Mouse (Mus musculus) gonadal fat pad, adult 2 months (tissue): ENCODE data around the gene Gnai2. TPM values are rescaled to one million over a fixed set of nuclear protein-coding genes. Genes with fewer than 3 reads are reported as not detected.
"Not testable (repeated sequence)": the region's sequence is repeated elsewhere in the genome, so short reads cannot be mapped to it uniquely, and the experiment has no call there.

Experiments used
- DNase-seq: peaks from one replicate; pipeline ENCODE4 v3.0.0-alpha.2; 2012; ENCODE audit warnings: low read depth
- polyA plus RNA-seq: library from polyadenylated mRNA; depleted of rRNA; stranded (reverse); fragments of >200 nt; gene quantifications from 2 replicates; pipeline ENCODE4 v1.2.3, GENCODE M21; 2012; rRNA removed

Gene Gnai2
- polyA plus RNA-seq, 1 experiment, result 685 TPM

GRCm38 (mm10) chr9:107568331-107569261 lies 66.6 kb downstream of the Gnai2 start:
- DNase-seq, result no peak

DNA sequence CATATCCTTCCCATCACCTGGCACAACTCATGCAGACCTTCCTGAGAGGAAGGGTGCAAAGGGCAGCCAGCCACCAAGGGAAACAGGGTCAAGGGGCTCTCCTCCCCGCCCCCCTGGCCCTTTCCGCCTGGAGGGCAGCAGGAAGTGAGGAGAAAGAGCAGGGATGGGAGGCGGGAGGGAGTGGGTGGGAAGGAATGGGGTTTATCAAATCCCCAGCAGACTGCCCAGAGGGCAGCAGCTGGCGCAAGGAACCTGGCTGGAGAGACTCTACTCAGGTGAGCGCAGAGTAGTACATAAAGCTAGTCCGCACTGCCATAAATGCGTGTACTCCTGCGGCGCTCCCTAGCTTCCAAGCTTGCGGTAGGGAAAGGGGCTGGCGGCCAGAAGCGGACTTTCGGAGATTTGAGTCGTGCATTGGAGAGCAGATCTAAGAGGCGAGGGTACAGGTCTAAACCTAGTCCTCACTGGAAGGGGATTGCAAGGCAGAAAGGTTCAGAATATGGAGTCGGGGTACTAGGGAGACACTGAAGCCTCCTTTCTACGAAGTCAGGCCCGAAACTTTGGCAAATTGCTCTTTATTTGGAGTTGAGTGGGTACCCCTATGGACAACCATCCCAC lies 67.4 kb downstream of the Gnai2 start, which contains the start of gene Hyal2:
Gene Hyal2, plus strand, starts transcription at position 244 of the 618 bp plus-strand sequence.
- no peak for DNase-seq

GRCm38 (mm10) chr9:107566855-107567254 lies 68.3 kb downstream of the Gnai2 start:
- no peak for DNase-seq

GRCm38 (mm10) chr9:107566041-107566709 lies 69.0 kb downstream of the Gnai2 start:
- no peak for DNase-seq

DNA sequence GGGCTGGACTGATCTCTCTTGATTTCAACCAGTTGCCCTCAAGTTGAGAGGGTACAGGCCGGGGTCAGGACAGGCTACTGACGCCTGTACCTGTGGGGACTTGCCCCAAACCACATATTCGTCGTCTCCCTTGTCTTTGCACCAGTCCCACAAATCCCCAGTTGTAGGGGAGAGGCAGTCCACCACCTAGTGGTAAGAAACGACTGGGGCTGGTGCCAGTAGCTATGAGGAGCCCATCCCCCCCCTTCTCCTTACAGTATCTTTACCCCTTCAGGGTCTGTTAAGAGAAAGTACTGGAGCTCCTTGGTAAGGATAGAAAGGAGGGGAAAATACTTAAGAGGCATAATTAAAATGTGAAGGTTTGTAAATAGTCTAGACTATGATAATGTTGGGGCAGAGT lies 69.6 kb downstream of the Gnai2 start:
- DNase-seq, result not testable (repeated sequence)

Other genes starting within 250 kb of the Gnai2 start
- gene Cacna2d2, start 235.8 kb downstream of the Gnai2 start, polyA plus RNA-seq, result 2.2 TPM in 2 replicates
- gene Tmem115, start 101.4 kb downstream of the Gnai2 start, polyA plus RNA-seq, result 54.1 and 56.0 TPM in 2 replicates
- gene Cyb561d2, start 93.2 kb downstream of the Gnai2 start, polyA plus RNA-seq, result 58.2 and 65.4 TPM in 2 replicates
- 29.7 and 35.0 TPM in 2 replicates for gene Nprl2, start 93.1 kb downstream of the Gnai2 start, polyA plus RNA-seq
- gene Zmynd10, start 88.1 kb downstream of the Gnai2 start, polyA plus RNA-seq, result 7.9 and 8.4 TPM in 2 replicates
- gene Rassf1, start 83.8 kb downstream of the Gnai2 start, polyA plus RNA-seq, result 30.9 and 36.8 TPM in 2 replicates
- 54.3 and 59.6 TPM in 2 replicates for gene Tusc2, start 72.1 kb downstream of the Gnai2 start, polyA plus RNA-seq
- 68.6 and 82.6 TPM in 2 replicates for gene Hyal2, start 67.4 kb downstream of the Gnai2 start, polyA plus RNA-seq
- gene Hyal1, start 58.4 kb downstream of the Gnai2 start, polyA plus RNA-seq, result 17.0 and 17.8 TPM in 2 replicates
- 52.7 and 58.7 TPM in 2 replicates for gene Naa80, start 56.5 kb downstream of the Gnai2 start, polyA plus RNA-seq
- gene Hyal3, start 54.5 kb downstream of the Gnai2 start, polyA plus RNA-seq, result 2.4 and 2.6 TPM in 2 replicates
- 30.6 and 32.7 TPM in 2 replicates for gene Ifrd2, start 47.7 kb downstream of the Gnai2 start, polyA plus RNA-seq
- gene Sema3b, start 26.1 kb downstream of the Gnai2 start, polyA plus RNA-seq, result 37.2 and 52.8 TPM in 2 replicates
- gene Slc38a3, start 34.2 kb upstream of the Gnai2 start, polyA plus RNA-seq, result 10.5 and 12.5 TPM in 2 replicates
- gene Gnat1, start 44.3 kb upstream of the Gnai2 start, polyA plus RNA-seq, result 0.24 TPM in 1 of 2 replicates, not detected in the other
- gene Sema3f, start 75.1 kb upstream of the Gnai2 start, polyA plus RNA-seq, result 59.8 and 64.0 TPM in 2 replicates
- gene Rbm5, start 135.6 kb upstream of the Gnai2 start, polyA plus RNA-seq, result 59.3 and 73.5 TPM in 2 replicates
- gene Rbm6, start 237.9 kb upstream of the Gnai2 start, polyA plus RNA-seq, result 19.0 and 20.9 TPM in 2 replicates